12 mouse cellular contexts compared by ENCODE assay signal in the genomic region with DNA sequence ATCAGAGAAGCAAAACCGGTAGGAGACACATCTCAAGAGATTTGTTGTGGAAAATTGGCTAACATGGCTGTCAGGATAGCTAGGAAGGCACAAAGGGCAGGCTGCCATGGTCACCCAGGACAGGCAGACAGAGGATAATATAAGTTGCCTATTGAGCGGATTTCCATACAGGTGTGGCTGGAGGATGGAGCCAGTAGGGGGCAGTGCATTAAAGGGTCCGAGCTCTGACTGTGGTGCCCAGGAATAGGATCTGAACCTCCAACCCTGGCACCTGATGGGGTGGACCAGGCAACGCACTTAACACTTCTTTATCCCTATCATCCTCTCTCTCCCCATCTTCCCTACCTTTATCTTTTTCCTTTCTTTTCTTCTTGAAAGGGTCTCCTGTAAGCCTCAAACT. TPM values are rescaled to one million over a fixed set of nuclear protein-coding genes. Genes with fewer than 3 reads are reported as not detected.
DNase-seq lines count a peak whose midpoint lies in the region; ATAC-seq and TF ChIP-seq lines count a peak whose summit lies in the region.
"Had no signal": no experiment of that assay in that cellular context is flagged by ENCODE, and none has a peak within 500 bp of the region (broad histone marks: within the 10 kb centered on the region; RNA-seq: fewer than 3 reads in every experiment).

No protein-coding gene starts in this region.

- H3K4me1 ChIP-seq in liver, adult 2 months (ENCODE audit: control insufficient read depth, insufficient read depth, low read length): no peaks in the 10 kb centered on the region
- no peaks in the 10 kb centered on the region for H3K4me1 ChIP-seq in liver, embryonic 12.5 days
- H3K4me1 ChIP-seq in stomach, postnatal 0 days (replicated peaks; ENCODE audit: control insufficient read depth, insufficient read depth): no peaks in the 10 kb centered on the region

- TF ChIP-seq POLR2A in liver, adult 2 months (IDR thresholded peaks at IDR 0.05; ENCODE audit: extremely low read depth, insufficient read depth, low read length): no peak

- no peak overlapping the region for H3K27ac ChIP-seq in liver, adult 2 months (replicated peaks; ENCODE audit: insufficient read depth, low read depth, low read length)
- H3K27ac ChIP-seq in liver, embryonic 12.5 days: no peak overlapping the region
- H3K27ac ChIP-seq in stomach, postnatal 0 days (replicated peaks): no peak overlapping the region

- H3K36me3 ChIP-seq in liver, adult 2 months (ENCODE audit: control insufficient read depth, insufficient read depth, low read length): no peaks in the 10 kb centered on the region
- no peaks in the 10 kb centered on the region for H3K36me3 ChIP-seq in liver, embryonic 12.5 days
- H3K36me3 ChIP-seq in stomach, postnatal 0 days (ENCODE audit: control insufficient read depth, insufficient read depth, low read length): no peaks in the 10 kb centered on the region

- ATAC-seq in liver, embryonic 12.5 days: no peak
- peak; percentile 42; the same call in 1 of the 2 replicates for ATAC-seq in granulocyte monocyte progenitor cell, adult 5-6 weeks (replicated peaks; ENCODE audit: poor library complexity, severe bottlenecking)
- ATAC-seq in stomach, postnatal 0 days (ENCODE audit: low FRiP score, low TSS enrichment): no peak
- ATAC-seq in frontal cortex, adult (ENCODE audit: low TSS enrichment): no peak

- no peaks in the 10 kb centered on the region for H3K9me3 ChIP-seq in liver, embryonic 12.5 days (replicated peaks)
- no peaks in the 10 kb centered on the region for H3K9me3 ChIP-seq in stomach, postnatal 0 days (ENCODE audit: control insufficient read depth, low read length)

- 32% methylated on average over 4 of the region's 4 CpGs for WGBS in liver, adult 2 months
- 17% methylated on average over 4 of the region's 4 CpGs for WGBS in liver, embryonic 12.5 days (ENCODE audit: insufficient replicate concordance)
- WGBS in stomach, postnatal 0 days: 41% methylated on average over 4 of the region's 4 CpGs

- no peak overlapping the region for H3K9ac ChIP-seq in liver, adult 2 months (ENCODE audit: low read depth, low read length)
- H3K9ac ChIP-seq in liver, embryonic 12.5 days: no peak overlapping the region
- H3K9ac ChIP-seq in stomach, postnatal 0 days (ENCODE audit: low read length): no peak overlapping the region

- peak; percentile 8 to 29 for DNase-seq in adrenal gland, postnatal 36 days
- no peak for DNase-seq in adrenal gland, postnatal 4 days (ENCODE audit: low spot score in 2 of 2)
- no peak for DNase-seq in liver, adult 2 months (ENCODE audit: extremely low read depth, low read depth, low spot score)
- peak; percentile 30 for DNase-seq in stomach, postnatal 0 days (ENCODE audit: low spot score)
- DNase-seq in layer of hippocampus, postnatal 36 days: no peak
- DNase-seq: cerebellum, adult 11-12 months had no signal

- no peak for TF ChIP-seq EP300 in stomach, postnatal 0 days (optimal IDR thresholded peaks at IDR 0.05)

- H3K79me2 ChIP-seq in liver, adult 2 months (ENCODE audit: control insufficient read depth, insufficient read depth, low read length): no peaks in the 10 kb centered on the region

- H3K27me3 ChIP-seq in liver, adult 2 months (ENCODE audit: control insufficient read depth, insufficient read depth, low read length): no peaks in the 10 kb centered on the region; the same call in 1 of the 2 replicates
- H3K27me3 ChIP-seq in liver, embryonic 12.5 days (replicated peaks): no peaks in the 10 kb centered on the region
- H3K27me3 ChIP-seq in stomach, postnatal 0 days (ENCODE audit: control insufficient read depth, insufficient read depth, low read length): no peaks in the 10 kb centered on the region

- no peak overlapping the region for H3K4me2 ChIP-seq in liver, embryonic 12.5 days
- no peak overlapping the region for H3K4me2 ChIP-seq in stomach, postnatal 0 days (replicated peaks; ENCODE audit: low read depth)
- H3K4me2 ChIP-seq: midbrain, embryonic 11.5 days had no signal

- TF ChIP-seq CTCF in liver, adult 2 months (IDR thresholded peaks at IDR 0.05; ENCODE audit: low read depth, low read length): peak; percentile 52
- peak; percentile 64 for TF ChIP-seq CTCF in stomach, postnatal 0 days (IDR thresholded peaks at IDR 0.05; ENCODE audit: low read depth)

- H3K4me3 ChIP-seq in liver, adult 2 months (ENCODE audit: insufficient read depth, low read depth, low read length): no peak overlapping the region
- H3K4me3 ChIP-seq in liver, embryonic 12.5 days: no peak overlapping the region
- H3K4me3 ChIP-seq in stomach, postnatal 0 days (ENCODE audit: low read depth, low read length): no peak overlapping the region

RNA-seq across cellular contexts. Expression of a gene that starts 38.5 kb away (rescaled TPM):
- 10 to 100 TPM in 1 of 2 experiments, 1 to 10 TPM in 1; 8.9 to 13.1 TPM for total RNA-seq in adrenal gland, postnatal 36 days (2021)
- 10 to 100 TPM; 32.6 to 58.5 TPM for total RNA-seq in adrenal gland, postnatal 4 days (2021)
- 2.7 and 4.7 TPM in 2 replicates for total RNA-seq in liver, adult 2 months (2014; rRNA removed)
- 11.6 and 13.6 TPM in 2 replicates for polyA plus RNA-seq in liver, adult 2 months (2012; rRNA removed)
- 8.0 and 12.3 TPM in 2 replicates for polyA plus RNA-seq in liver, embryonic 12.5 days (2016; fragmentation: Nextera tagmentation; extraction: Ambion mirVana)
- not detected in 2 replicates for total RNA-seq in granulocyte monocyte progenitor cell, adult 5-6 weeks (2014; fragmentation: Nextera tagmentation)
- not detected in 2 replicates for total RNA-seq in granulocyte monocyte progenitor cell, adult 5-6 weeks (2017)
- polyA plus RNA-seq in stomach, postnatal 0 days (2015; fragmentation: Nextera tagmentation; extraction: Ambion mirVana): 95.3 and 95.5 TPM in 2 replicates
- not detected for total RNA-seq in layer of hippocampus, postnatal 36 days (2021)
- total RNA-seq: layer of hippocampus, adult 8-10 months had no signal
- polyA plus RNA-seq: C2C12 had no signal

RNA-seq across cellular contexts. Expression of a gene that starts 49.7 kb away (rescaled TPM):
- 10 to 100 TPM; 31.0 to 34.6 TPM for total RNA-seq in adrenal gland, postnatal 36 days (2021)
- 10 to 100 TPM; 40.0 to 41.1 TPM for total RNA-seq in adrenal gland, postnatal 4 days (2021)
- 7.8 and 8.3 TPM in 2 replicates for total RNA-seq in liver, adult 2 months (2014; rRNA removed)
- 6.0 and 7.9 TPM in 2 replicates for polyA plus RNA-seq in liver, adult 2 months (2012; rRNA removed)
- polyA plus RNA-seq in liver, embryonic 12.5 days (2016; fragmentation: Nextera tagmentation; extraction: Ambion mirVana): 34.4 and 34.7 TPM in 2 replicates
- total RNA-seq in granulocyte monocyte progenitor cell, adult 5-6 weeks (2014; fragmentation: Nextera tagmentation): 21.9 and 22.5 TPM in 2 replicates
- 20.2 and 21.9 TPM in 2 replicates for total RNA-seq in granulocyte monocyte progenitor cell, adult 5-6 weeks (2017)
- polyA plus RNA-seq in stomach, postnatal 0 days (2015; fragmentation: Nextera tagmentation; extraction: Ambion mirVana): 26.7 and 30.4 TPM in 2 replicates
- total RNA-seq in layer of hippocampus, postnatal 36 days (2021): 10 to 100 TPM; 68.0 to 75.6 TPM

Comparison
In these comparisons a context has a peak if more than half of its experiments do, and no peak if none do; other contexts are left out.
1. DNase-seq: peak in adrenal gland, postnatal 36 days (2 of 2) and stomach, postnatal 0 days (single experiment); none in adrenal gland, postnatal 4 days (0 of 2), liver, adult 2 months (single experiment) and layer of hippocampus, postnatal 36 days (0 of 2).